Mouse (Mus musculus) hindbrain, embryonic 12.5 days (tissue): ENCODE results near the gene Dclre1c. TPM values are rescaled to one million over a fixed set of nuclear protein-coding genes. Genes with fewer than 3 reads are reported as not detected.

Source experiments
- ATAC-seq: fragments of 200-750 bp; cut with Nextera tagmentation; 2 replicates; pipeline ENCODE4 v1.8.0; 2017; ENCODE audit warnings: moderate TSS enrichment; ENCODE audit not compliant: low FRiP score
- H3K27ac ChIP-seq: fragments of 300-500 bp; sonication (generic); 2 replicates; pipeline ENCODE4 v1.5.1; 2016; ENCODE audit warnings: mild to moderate bottlenecking
- H3K27me3 ChIP-seq: fragments of 300-500 bp; sonication (generic); 2 replicates; pipeline ENCODE4 v1.6.1; 2016; ENCODE audit warnings: mild to moderate bottlenecking
- H3K36me3 ChIP-seq: fragments of 300-500 bp; sonication (generic); 2 replicates; pipeline ENCODE4 v1.6.1; 2016; ENCODE audit warnings: mild to moderate bottlenecking
- H3K4me1 ChIP-seq: fragments of 300-500 bp; sonication (generic); 2 replicates; pipeline ENCODE4 v1.6.1; 2016
- H3K4me2 ChIP-seq: fragments of 300-500 bp; sonication (generic); replicated peaks from 2 replicates; pipeline ENCODE4 v1.6.1; 2016; ENCODE audit warnings: mild to moderate bottlenecking
- H3K4me3 ChIP-seq: fragments of 300-500 bp; sonication (generic); 2 replicates; pipeline ENCODE4 v1.5.1; 2016; ENCODE audit warnings: mild to moderate bottlenecking
- H3K9ac ChIP-seq: fragments of 300-500 bp; sonication (generic); 2 replicates; pipeline ENCODE4 v1.6.1; 2016; ENCODE audit warnings: mild to moderate bottlenecking, moderate library complexity
- H3K9me3 ChIP-seq: fragments of 300-500 bp; sonication (generic); replicated peaks from 2 replicates; pipeline ENCODE4 v1.6.1; 2016; ENCODE audit warnings: mild to moderate bottlenecking
- WGBS: fragments of 180-500 bp; shearing (Covaris S2); methylation state at CpG from one replicate; pipeline ENCODE4 v1.1.7; 2016; 5-methylcytosine and 5-hydroxymethylcytosine counted together
- polyA plus RNA-seq: library from polyadenylated mRNA; unstranded; fragments of >200 nt; fragmentation: Nextera tagmentation; extraction: Ambion mirVana; gene quantifications from 2 replicates; pipeline ENCODE4 v1.2.1, GENCODE M21; 2016

The Dclre1c gene
- polyA plus RNA-seq, 1 experiment from 2014 or later = 10.0 TPM

DNA sequence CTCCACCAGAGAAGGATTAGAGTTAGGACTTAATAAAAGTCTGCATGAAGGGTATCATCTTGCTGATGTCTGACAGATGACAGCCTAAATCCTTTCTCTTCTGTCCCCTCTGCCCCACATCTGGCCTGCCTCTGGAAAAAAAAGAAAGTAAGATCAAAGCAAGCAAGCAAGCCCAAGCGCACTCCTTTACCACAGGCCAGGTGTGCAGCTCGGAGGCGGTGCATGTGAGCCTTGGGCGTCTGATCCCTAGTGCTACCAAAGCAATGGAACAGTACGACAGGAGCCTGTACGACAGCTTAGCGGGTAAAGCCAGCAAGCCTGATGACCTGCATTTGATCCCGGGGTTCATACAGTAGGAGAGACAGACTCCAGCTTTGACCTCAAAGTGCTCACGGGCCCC is 7.0 kb downstream of the Dclre1c start:
- H3K36me3 ChIP-seq = peaks cover 8% of the 10 kb centered on the region
- no peak overlapping the region for H3K4me3 ChIP-seq
- no peak overlapping the region for H3K4me2 ChIP-seq
- ATAC-seq = no peak
- no peak overlapping the region for H3K27ac ChIP-seq
- no peaks in the 10 kb centered on the region for H3K4me1 ChIP-seq
- H3K9me3 ChIP-seq = no peaks in the 10 kb centered on the region
- 90% methylated on average over 9 of the region's 9 CpGs for WGBS
- no peaks in the 10 kb centered on the region for H3K27me3 ChIP-seq
- H3K9ac ChIP-seq = no peak overlapping the region

DNA sequence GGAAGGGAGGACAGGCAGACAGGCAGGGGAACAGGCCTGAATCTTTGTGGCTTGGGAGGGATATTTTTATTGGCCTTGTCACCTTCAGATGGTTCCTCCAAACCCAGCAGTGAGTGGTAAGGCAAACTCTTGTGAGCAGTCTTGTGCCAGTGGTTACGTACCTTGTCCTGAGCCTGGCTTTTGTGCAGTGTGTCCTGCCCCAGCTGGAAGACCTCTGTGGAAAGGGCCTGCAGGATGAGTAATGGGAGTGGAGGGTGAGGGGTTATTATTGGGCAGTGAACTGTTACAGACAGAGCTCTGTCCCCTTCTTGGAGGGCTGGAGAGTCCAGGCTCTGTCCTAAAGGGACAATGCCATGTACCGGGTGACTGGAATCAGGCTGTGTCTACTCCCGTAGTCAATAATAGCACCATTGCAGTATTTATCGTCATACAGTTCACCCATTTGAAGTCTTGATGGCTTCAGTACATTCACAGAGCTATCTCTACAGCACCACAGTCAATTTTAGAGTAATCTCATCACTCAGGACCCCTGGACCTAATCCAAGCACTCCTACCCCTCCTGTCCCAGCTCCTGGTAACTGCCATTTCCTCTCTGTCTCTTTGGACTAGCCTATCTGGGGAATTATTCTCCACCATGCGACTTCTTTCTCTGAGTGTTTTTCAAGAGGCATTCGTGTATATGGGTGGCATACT is 11.6 kb downstream of the Dclre1c start:
- Histone ChIP-seq H3K9me3 (no peaks in the 10 kb centered on the region), H3K4me3 (no peak overlapping the region), H3K9ac (no peak overlapping the region), H3K36me3 (peaks cover 17% of the 10 kb centered on the region), H3K4me2 (no peak overlapping the region), H3K27ac (no peak overlapping the region), H3K4me1 (no peaks in the 10 kb centered on the region), H3K27me3 (no peaks in the 10 kb centered on the region)
- WGBS = 83% methylated on average over 6 of the region's 6 CpGs
- ATAC-seq = no peak

- WGBS = 41% methylated on average over 7 of the region's 7 CpGs
- no peak overlapping the region for H3K4me3 ChIP-seq
These were observed 14.0 kb downstream of the Dclre1c start for GRCm38 (mm10) chr2:3437956-3438355.

GRCm38 (mm10) chr2:3444206-3444605 is 20.3 kb downstream of the Dclre1c start:
- no peaks in the 10 kb centered on the region for H3K9me3 ChIP-seq
- peaks cover 27% of the 10 kb centered on the region for H3K36me3 ChIP-seq
- H3K4me1 ChIP-seq = no peaks in the 10 kb centered on the region
- H3K4me2 ChIP-seq = no peak overlapping the region
- H3K9ac ChIP-seq = no peak overlapping the region
- ATAC-seq = no peak
- no peaks in the 10 kb centered on the region for H3K27me3 ChIP-seq
- H3K27ac ChIP-seq = no peak overlapping the region
- H3K4me3 ChIP-seq = no peak overlapping the region
- WGBS = 79% methylated on average over 7 of the region's 7 CpGs

More at GRCm38 (mm10) chr2:3437956-3438355, 14.0 kb downstream of the Dclre1c start:
- no peaks in the 10 kb centered on the region for H3K9me3 ChIP-seq
- H3K27ac ChIP-seq = no peak overlapping the region
- H3K9ac ChIP-seq = no peak overlapping the region
- ATAC-seq = no peak
- no peak overlapping the region for H3K4me2 ChIP-seq
- H3K36me3 ChIP-seq = peaks cover 28% of the 10 kb centered on the region
- H3K4me1 ChIP-seq = no peaks in the 10 kb centered on the region
- H3K27me3 ChIP-seq = no peaks in the 10 kb centered on the region

- H3K4me3 ChIP-seq = no peak overlapping the region
- no peak overlapping the region for H3K27ac ChIP-seq
- no peaks in the 10 kb centered on the region for H3K27me3 ChIP-seq
- H3K9ac ChIP-seq = no peak overlapping the region
- no peaks in the 10 kb centered on the region for H3K9me3 ChIP-seq
- ATAC-seq = no peak
- WGBS = 80% methylated on average over 4 of the region's 4 CpGs
- peaks cover 21% of the 10 kb centered on the region for H3K36me3 ChIP-seq
- no peak overlapping the region for H3K4me2 ChIP-seq
- no peaks in the 10 kb centered on the region for H3K4me1 ChIP-seq
These were observed 22.1 kb downstream of the Dclre1c start for GRCm38 (mm10) chr2:3445984-3446383.

GRCm38 (mm10) chr2:3449431-3449830 is 25.5 kb downstream of the Dclre1c start:
- no peak overlapping the region for H3K9ac ChIP-seq
- no peaks in the 10 kb centered on the region for H3K27me3 ChIP-seq
- H3K27ac ChIP-seq = no peak overlapping the region
- no peak overlapping the region for H3K4me2 ChIP-seq
- no peak for ATAC-seq
- 86% methylated on average over 2 of the region's 2 CpGs for WGBS
- no peaks in the 10 kb centered on the region for H3K9me3 ChIP-seq
- H3K4me3 ChIP-seq = no peak overlapping the region
- H3K4me1 ChIP-seq = no peaks in the 10 kb centered on the region
- peaks cover 23% of the 10 kb centered on the region for H3K36me3 ChIP-seq

- H3K27me3 ChIP-seq = no peaks in the 10 kb centered on the region
- ATAC-seq = no peak
- peaks cover 37% of the 10 kb centered on the region for H3K36me3 ChIP-seq
- WGBS = 89% methylated on average over 3 of the region's 3 CpGs
- no peak overlapping the region for H3K4me2 ChIP-seq
- H3K27ac ChIP-seq = no peak overlapping the region
- no peak overlapping the region for H3K4me3 ChIP-seq
- no peak overlapping the region for H3K9ac ChIP-seq
- H3K9me3 ChIP-seq = no peaks in the 10 kb centered on the region
- no peaks in the 10 kb centered on the region for H3K4me1 ChIP-seq
These were observed 29.2 kb downstream of the Dclre1c start for GRCm38 (mm10) chr2:3453096-3453495.

- H3K4me2 ChIP-seq = no peak overlapping the region
- no peak overlapping the region for H3K9ac ChIP-seq
- no peak for ATAC-seq
- peaks cover 42% of the 10 kb centered on the region for H3K36me3 ChIP-seq
- WGBS = 77% methylated on average over 4 of the region's 4 CpGs
- no peak overlapping the region for H3K4me3 ChIP-seq
- no peaks in the 10 kb centered on the region for H3K9me3 ChIP-seq
- no peaks in the 10 kb centered on the region for H3K4me1 ChIP-seq
- no peaks in the 10 kb centered on the region for H3K27me3 ChIP-seq
- H3K27ac ChIP-seq = no peak overlapping the region
These were observed 32.7 kb downstream of the Dclre1c start for GRCm38 (mm10) chr2:3456590-3456989.

DNA sequence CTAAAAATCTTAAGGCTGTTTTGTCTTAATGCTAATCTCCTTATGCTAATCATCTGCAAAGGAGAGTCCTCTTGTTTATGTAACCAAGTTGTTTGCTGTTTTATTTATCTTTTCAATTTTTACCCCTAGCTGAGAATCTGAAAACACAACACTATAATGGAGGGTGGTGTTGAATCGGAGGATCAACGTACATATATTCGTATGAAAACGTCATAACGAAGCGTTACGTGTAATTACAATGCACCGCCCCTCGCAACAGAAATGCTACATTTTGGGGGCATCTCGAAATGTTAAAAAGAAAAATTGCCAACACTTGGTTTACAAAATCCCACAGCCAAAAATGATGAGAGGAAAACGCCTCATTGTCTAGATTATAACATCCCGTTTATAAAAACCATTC is 50.0 kb downstream of the Dclre1c start:
- no peaks in the 10 kb centered on the region for H3K27me3 ChIP-seq
- H3K9ac ChIP-seq = peak overlapping the region; percentile 83
- no peak for ATAC-seq
- peak overlapping the region; percentile 70 for H3K4me2 ChIP-seq
- peaks cover 17% of the 10 kb centered on the region for H3K4me1 ChIP-seq
- peak overlapping the region; percentile 95 for H3K4me3 ChIP-seq
- peak overlapping the region; percentile 93 for H3K27ac ChIP-seq
- H3K9me3 ChIP-seq = no peaks in the 10 kb centered on the region
- WGBS = under 1% methylated on average over 12 of the region's 12 CpGs
- peaks cover 5% of the 10 kb centered on the region; the same call in 1 of the 2 replicates for H3K36me3 ChIP-seq

DNA sequence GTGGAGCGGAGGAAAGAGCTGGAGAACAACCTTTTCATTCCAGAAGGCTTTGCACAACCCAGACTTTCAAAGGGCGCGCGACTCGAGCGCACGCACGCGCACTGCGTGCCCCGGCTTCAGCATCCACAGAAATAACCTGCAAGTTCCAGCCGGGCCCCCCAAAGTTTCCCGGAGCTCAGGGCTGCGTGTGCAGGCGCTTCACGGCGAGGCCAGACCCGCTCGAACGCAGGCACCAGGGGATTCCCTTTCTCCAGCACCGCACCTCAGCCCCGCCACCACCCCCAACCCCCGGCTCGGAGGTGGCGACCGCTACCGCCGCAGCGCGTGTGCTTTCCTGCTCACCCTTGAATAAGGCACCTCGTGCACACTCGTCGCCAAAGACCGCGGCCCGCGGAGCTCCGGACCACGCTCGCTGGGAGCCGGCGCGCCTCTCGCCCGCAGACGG is 50.5 kb downstream of the Dclre1c start:
- peak; percentile 85 for ATAC-seq
- peaks cover 17% of the 10 kb centered on the region for H3K4me1 ChIP-seq
- H3K9me3 ChIP-seq = no peaks in the 10 kb centered on the region
- peak overlapping the region; percentile 95 for H3K4me3 ChIP-seq
- WGBS = under 1% methylated on average over 46 of the region's 46 CpGs
- peaks cover 5% of the 10 kb centered on the region; the same call in 1 of the 2 replicates for H3K36me3 ChIP-seq
- no peaks in the 10 kb centered on the region for H3K27me3 ChIP-seq
- H3K4me2 ChIP-seq = peak overlapping the region; percentile 70
- H3K9ac ChIP-seq = peak overlapping the region; percentile 83
- peak overlapping the region; percentile 93 for H3K27ac ChIP-seq

DNA sequence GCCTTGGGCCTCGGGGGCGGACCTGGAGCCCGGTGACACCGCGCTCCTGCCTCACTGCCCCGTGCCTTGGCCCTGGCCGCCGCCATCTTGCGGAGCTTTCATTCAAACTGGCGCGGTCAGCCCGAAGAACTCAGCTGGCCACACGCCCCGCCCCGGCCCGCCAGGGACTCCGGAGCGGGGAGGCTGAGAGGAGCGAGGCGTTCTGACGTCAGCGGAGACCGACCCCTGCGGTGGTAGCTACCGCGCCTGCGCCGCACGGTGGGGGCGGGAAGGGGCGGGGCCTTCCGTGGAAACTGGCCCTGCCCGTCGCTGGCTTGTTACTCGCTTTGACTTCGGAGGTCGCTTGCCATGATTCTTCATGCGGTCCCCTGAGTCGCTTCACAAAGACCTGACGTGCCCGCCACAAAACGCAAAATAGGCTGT is 50.9 kb downstream of the Dclre1c start, which contains the start of gene Suv39h2:
Gene Suv39h2 (minus strand): TSS at position 171 of the 423 bp plus-strand sequence.
- Histone ChIP-seq H3K9ac (peak within 1 kb of the TSS; percentile 83), H3K27me3 (no peaks in the 10 kb centered on the region), H3K4me2 (peak within 1 kb of the TSS; percentile 70), H3K27ac (peak within 1 kb of the TSS; percentile 93), H3K4me3 (peak within 1 kb of the TSS; percentile 95), H3K4me1 (peaks cover 17% of the 10 kb centered on the region), H3K9me3 (no peaks in the 10 kb centered on the region), H3K36me3 (peaks cover 5% of the 10 kb centered on the region; the same call in 1 of the 2 replicates)
- 0% methylated on average over 42 of the region's 42 CpGs for WGBS
- peak; percentile 97 for ATAC-seq

- Histone ChIP-seq H3K4me3 (no peak overlapping the region), H3K36me3 (no peaks in the 10 kb centered on the region), H3K9me3 (no peaks in the 10 kb centered on the region), H3K4me2 (peak overlapping the region; percentile 70; the same call in 1 of the 2 replicates), H3K4me1 (peaks cover 17% of the 10 kb centered on the region), H3K27ac (no peak overlapping the region), H3K9ac (peak overlapping the region; percentile 57; the same call in 1 of the 2 replicates), H3K27me3 (no peaks in the 10 kb centered on the region)
- ATAC-seq = no peak
- 60% methylated on average over 3 of the region's 3 CpGs for WGBS
These were observed 51.9 kb downstream of the Dclre1c start for GRCm38 (mm10) chr2:3475746-3476251.
